Mouse (Mus musculus) limb, embryonic 15.5 days (tissue): ENCODE data around the gene Kirrel3. TPM values are rescaled to one million over a fixed set of nuclear protein-coding genes. Genes with fewer than 3 reads are reported as not detected.
A peak's percentile ranks its signal among the peaks of the same experiment; 100 is the strongest.

Experiments used
- ATAC-seq: fragments of 200-750 bp; cut with Nextera tagmentation; 2 replicates; pipeline ENCODE4 v1.8.0; 2017; ENCODE audit warnings: low read depth, moderate TSS enrichment; ENCODE audit not compliant: insufficient number of reproducible peaks, low FRiP score, low TSS enrichment
- H3K27ac ChIP-seq: fragments of 300-500 bp; sonication (generic); 2 replicates; pipeline ENCODE4 v1.5.1; 2015; ENCODE audit warnings: moderate library complexity, mild to moderate bottlenecking, inconsistent platforms
- H3K27me3 ChIP-seq: fragments of 300-500 bp; sonication (generic); 2 replicates; pipeline ENCODE4 v1.6.1; 2015; ENCODE audit warnings: inconsistent platforms
- H3K36me3 ChIP-seq: fragments of 300-500 bp; sonication (generic); 2 replicates; pipeline ENCODE4 v1.6.1; 2015; ENCODE audit warnings: inconsistent platforms
- H3K4me1 ChIP-seq: fragments of 300-500 bp; sonication (generic); 2 replicates; pipeline ENCODE4 v1.6.1; 2015; ENCODE audit warnings: inconsistent platforms
- H3K4me2 ChIP-seq: fragments of 300-500 bp; sonication (generic); 2 replicates; pipeline ENCODE4 v1.6.1; 2015; ENCODE audit warnings: mild to moderate bottlenecking, inconsistent platforms
- H3K4me3 ChIP-seq: fragments of 300-500 bp; sonication (generic); 2 replicates; pipeline ENCODE4 v1.5.1; 2015; ENCODE audit warnings: mild to moderate bottlenecking, inconsistent platforms
- H3K9ac ChIP-seq: fragments of 300-500 bp; sonication (generic); 2 replicates; pipeline ENCODE4 v1.6.1; 2015; ENCODE audit warnings: inconsistent platforms
- H3K9me3 ChIP-seq: fragments of 300-500 bp; sonication (generic); 2 replicates; pipeline ENCODE4 v1.6.1; 2016; ENCODE audit warnings: inconsistent platforms
- WGBS: fragments of 180-500 bp; shearing (Covaris S2); methylation state at CpG from one replicate; pipeline ENCODE4 v1.1.7; 2015; 5-methylcytosine and 5-hydroxymethylcytosine counted together
- polyA plus RNA-seq: library from polyadenylated mRNA; unstranded; fragments of >200 nt; fragmentation: Nextera tagmentation; extraction: Ambion mirVana; gene quantifications from 2 replicates; pipeline ENCODE4 v1.2.1, GENCODE M21; 2015

Kirrel3 gene
- polyA plus RNA-seq, 1 experiment from 2014 or later: 13.5 TPM

DNA sequence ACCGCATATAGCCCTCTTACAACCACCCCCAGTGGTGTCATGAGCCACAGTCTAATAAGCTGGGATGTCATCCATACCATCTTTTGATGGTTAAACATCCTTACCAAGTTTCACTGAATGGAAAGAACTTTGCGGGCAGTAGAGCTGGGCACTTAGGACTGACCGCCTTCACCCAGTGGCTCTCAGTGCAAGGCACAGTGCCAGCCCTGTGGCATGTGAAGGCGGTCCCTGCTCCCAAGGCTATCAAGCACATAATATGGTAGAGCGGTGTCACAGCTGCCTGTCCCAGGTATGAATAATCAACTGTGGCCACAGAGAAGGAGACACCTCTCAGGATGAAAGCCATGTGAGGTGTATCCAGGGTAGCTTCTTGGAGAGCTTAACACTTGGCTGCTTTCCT, 433.3 kb downstream of the Kirrel3 start:
- WGBS: 93% methylated on average over 5 of the region's 5 CpGs
- H3K4me1 ChIP-seq: no peaks in the 10 kb centered on the region
- no peak overlapping the region for H3K27ac ChIP-seq
- no peak overlapping the region for H3K9ac ChIP-seq
- H3K4me2 ChIP-seq: no peak overlapping the region
- no peaks in the 10 kb centered on the region for H3K36me3 ChIP-seq
- ATAC-seq: no peak
- no peaks in the 10 kb centered on the region for H3K27me3 ChIP-seq
- no peak overlapping the region for H3K4me3 ChIP-seq
- H3K9me3 ChIP-seq: no peaks in the 10 kb centered on the region

- Histone ChIP-seq H3K4me2 (no peak overlapping the region), H3K27ac (no peak overlapping the region), H3K36me3 (no peaks in the 10 kb centered on the region), H3K4me3 (no peak overlapping the region), H3K9me3 (no peaks in the 10 kb centered on the region), H3K4me1 (0 out of 2 replicates have a peak, but pooled peaks cover 2% of the 10 kb centered on the region), H3K9ac (no peak overlapping the region), H3K27me3 (no peaks in the 10 kb centered on the region)
- no peak for ATAC-seq
- 77% methylated on average over 3 of the region's 3 CpGs for WGBS
These were observed 434.4 kb downstream of the Kirrel3 start for GRCm38 (mm10) chr9:34920116-34920515.

GRCm38 (mm10) chr9:34921941-34922340, 436.2 kb downstream of the Kirrel3 start:
- no peaks in the 10 kb centered on the region for H3K9me3 ChIP-seq
- H3K4me2 ChIP-seq: no peak overlapping the region
- no peaks in the 10 kb centered on the region for H3K27me3 ChIP-seq
- no peak overlapping the region for H3K4me3 ChIP-seq
- H3K9ac ChIP-seq: no peak overlapping the region
- ATAC-seq: no peak
- 0 out of 2 replicates have a peak, but pooled peaks cover 2% of the 10 kb centered on the region for H3K4me1 ChIP-seq
- H3K36me3 ChIP-seq: no peaks in the 10 kb centered on the region
- 88% methylated on average over 1 of the region's 1 CpGs for WGBS
- no peak overlapping the region for H3K27ac ChIP-seq

DNA sequence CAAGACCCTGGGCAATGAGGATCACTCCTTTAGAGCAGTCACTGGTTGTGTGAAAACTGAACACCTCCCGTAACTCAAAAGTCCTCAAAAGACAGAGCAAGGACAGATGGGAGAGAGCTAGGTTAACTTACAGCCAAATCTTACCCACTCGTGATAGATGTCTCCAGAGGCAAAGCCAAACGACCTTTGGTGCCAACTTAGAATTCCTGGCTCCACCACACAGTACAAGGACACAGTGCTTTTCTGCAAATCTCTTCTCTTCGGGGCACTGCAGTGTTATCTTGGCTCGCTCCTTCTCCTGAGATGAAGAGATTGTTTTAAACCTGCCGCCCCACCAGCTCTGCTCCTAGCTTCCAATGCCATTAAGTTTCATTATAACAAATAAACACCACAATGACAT, 437.0 kb downstream of the Kirrel3 start:
- H3K9me3 ChIP-seq: no peaks in the 10 kb centered on the region
- H3K9ac ChIP-seq: no peak overlapping the region
- no peaks in the 10 kb centered on the region for H3K36me3 ChIP-seq
- H3K27ac ChIP-seq: no peak overlapping the region
- no peak overlapping the region for H3K4me2 ChIP-seq
- H3K4me3 ChIP-seq: no peak overlapping the region
- ATAC-seq: no peak
- 63% methylated on average over 6 of the region's 6 CpGs for WGBS
- 0 out of 2 replicates have a peak, but pooled peaks cover 2% of the 10 kb centered on the region for H3K4me1 ChIP-seq
- H3K27me3 ChIP-seq: no peaks in the 10 kb centered on the region

- peak; percentile 50; the same call in 1 of the 2 replicates for ATAC-seq
- Histone ChIP-seq H3K4me3 (no peak overlapping the region), H3K9me3 (no peaks in the 10 kb centered on the region), H3K27ac (no peak overlapping the region), H3K36me3 (no peaks in the 10 kb centered on the region), H3K4me2 (no peak overlapping the region), H3K9ac (no peak overlapping the region), H3K27me3 (no peaks in the 10 kb centered on the region), H3K4me1 (0 out of 2 replicates have a peak, but pooled peaks cover 2% of the 10 kb centered on the region)
- 44% methylated on average over 14 of the region's 14 CpGs for WGBS
These were observed 437.6 kb downstream of the Kirrel3 start for GRCm38 (mm10) chr9:34923134-34923931.

- Histone ChIP-seq H3K4me2 (no peak overlapping the region), H3K4me3 (no peak overlapping the region), H3K27ac (no peak overlapping the region), H3K4me1 (0 out of 2 replicates have a peak, but pooled peaks cover 2% of the 10 kb centered on the region), H3K9ac (no peak overlapping the region), H3K9me3 (no peaks in the 10 kb centered on the region), H3K36me3 (no peaks in the 10 kb centered on the region), H3K27me3 (no peaks in the 10 kb centered on the region)
- ATAC-seq: no peak
- WGBS: 75% methylated on average over 5 of the region's 5 CpGs
These were observed 439.9 kb downstream of the Kirrel3 start for GRCm38 (mm10) chr9:34925616-34926015.

DNA sequence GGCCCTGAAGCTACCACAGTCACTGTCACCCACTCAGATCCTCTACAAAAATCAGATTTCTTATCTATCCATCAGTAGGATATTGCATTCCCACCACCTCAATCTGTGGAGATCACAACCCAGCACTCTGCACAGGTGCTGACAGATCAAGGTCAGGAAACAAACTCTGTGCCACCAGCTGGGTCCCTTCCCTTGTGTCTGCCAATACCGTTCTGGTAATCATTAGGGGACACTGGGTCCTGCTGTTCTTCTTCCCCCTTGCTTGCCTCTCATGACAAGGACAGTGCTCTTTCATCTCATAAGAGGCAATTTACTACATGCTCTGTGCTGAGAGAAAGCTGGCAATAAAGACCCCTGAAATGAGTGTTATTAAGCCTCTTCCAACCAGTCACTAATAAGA, 444.7 kb downstream of the Kirrel3 start:
- Histone ChIP-seq H3K9ac (no peak overlapping the region), H3K4me1 (no peaks in the 10 kb centered on the region), H3K9me3 (no peaks in the 10 kb centered on the region), H3K27me3 (no peaks in the 10 kb centered on the region), H3K4me3 (no peak overlapping the region), H3K4me2 (no peak overlapping the region), H3K36me3 (no peaks in the 10 kb centered on the region), H3K27ac (no peak overlapping the region)
- 43% methylated on average over 1 of the region's 1 CpGs for WGBS
- ATAC-seq: no peak

DNA sequence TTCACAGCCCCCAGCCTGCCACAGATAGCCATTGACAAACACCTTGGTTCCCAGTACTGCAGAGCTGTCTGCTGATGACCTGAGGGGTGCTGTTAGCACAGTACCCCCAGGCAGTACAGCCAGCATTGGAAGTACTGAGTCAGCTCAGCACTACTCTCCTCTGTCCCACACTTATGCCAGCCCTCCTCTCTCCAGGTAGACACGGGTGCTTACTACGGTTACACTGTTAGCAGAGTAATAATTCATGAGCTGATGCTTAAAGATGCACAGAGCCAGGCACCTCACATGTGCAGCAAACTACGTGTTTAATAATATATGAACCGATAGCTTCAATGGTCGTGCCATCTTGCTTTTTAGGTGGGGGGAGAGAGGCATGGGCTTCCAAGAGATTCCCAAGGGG, 452.4 kb downstream of the Kirrel3 start:
- no peaks in the 10 kb centered on the region for H3K27me3 ChIP-seq
- no peak overlapping the region for H3K9ac ChIP-seq
- H3K4me2 ChIP-seq: no peak overlapping the region
- H3K36me3 ChIP-seq: 0 out of 2 replicates have a peak, but pooled peaks cover 2% of the 10 kb centered on the region
- WGBS: 87% methylated on average over 5 of the region's 5 CpGs
- no peaks in the 10 kb centered on the region for H3K9me3 ChIP-seq
- no peak overlapping the region for H3K4me3 ChIP-seq
- H3K4me1 ChIP-seq: no peaks in the 10 kb centered on the region
- no peak for ATAC-seq
- H3K27ac ChIP-seq: no peak overlapping the region

DNA sequence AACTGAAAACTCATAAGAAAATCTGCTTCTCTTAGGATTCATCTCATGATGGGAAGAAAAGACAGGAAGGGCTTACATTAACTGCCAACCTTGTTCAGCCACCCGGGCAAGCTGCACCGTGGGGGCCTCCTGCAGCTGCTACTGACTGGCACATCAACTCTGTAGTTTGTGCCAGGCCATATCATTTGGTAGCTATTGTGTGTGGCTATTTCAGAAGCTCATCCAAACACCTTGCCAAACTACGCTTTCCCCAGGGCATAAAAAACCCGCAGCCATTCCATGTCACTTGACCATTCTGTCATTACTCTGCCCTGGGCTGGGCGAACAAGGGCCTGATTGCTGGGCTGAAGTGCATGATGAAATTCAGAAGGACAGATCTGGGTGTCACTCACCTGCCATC, 453.9 kb downstream of the Kirrel3 start:
- Histone ChIP-seq H3K9ac (no peak overlapping the region), H3K9me3 (no peaks in the 10 kb centered on the region), H3K4me2 (no peak overlapping the region), H3K4me1 (no peaks in the 10 kb centered on the region), H3K4me3 (no peak overlapping the region), H3K36me3 (0 out of 2 replicates have a peak, but pooled peaks cover 2% of the 10 kb centered on the region), H3K27me3 (no peaks in the 10 kb centered on the region), H3K27ac (no peak overlapping the region)
- WGBS: 82% methylated on average over 5 of the region's 5 CpGs
- ATAC-seq: no peak

- no peak overlapping the region for H3K27ac ChIP-seq
- no peak overlapping the region for H3K4me2 ChIP-seq
- H3K4me3 ChIP-seq: no peak overlapping the region
- no peak overlapping the region for H3K9ac ChIP-seq
- no peaks in the 10 kb centered on the region; the same call in 1 of the 2 replicates for H3K4me1 ChIP-seq
- 0 out of 2 replicates have a peak, but pooled peaks cover 2% of the 10 kb centered on the region for H3K36me3 ChIP-seq
- no peaks in the 10 kb centered on the region for H3K27me3 ChIP-seq
- no peak for ATAC-seq
- H3K9me3 ChIP-seq: no peaks in the 10 kb centered on the region
- 79% methylated on average over 6 of the region's 6 CpGs for WGBS
These were observed 456.6 kb downstream of the Kirrel3 start for GRCm38 (mm10) chr9:34942122-34942831.

- Histone ChIP-seq H3K36me3 (0 out of 2 replicates have a peak, but pooled peaks cover 2% of the 10 kb centered on the region), H3K4me3 (no peak overlapping the region), H3K27ac (no peak overlapping the region), H3K9ac (no peak overlapping the region), H3K4me1 (no peaks in the 10 kb centered on the region; the same call in 1 of the 2 replicates), H3K27me3 (no peaks in the 10 kb centered on the region), H3K4me2 (no peak overlapping the region), H3K9me3 (no peaks in the 10 kb centered on the region)
- 87% methylated on average over 7 of the region's 7 CpGs for WGBS
- ATAC-seq: no peak
These were observed 457.3 kb downstream of the Kirrel3 start for GRCm38 (mm10) chr9:34942996-34943395.

- Histone ChIP-seq H3K36me3 (0 out of 2 replicates have a peak, but pooled peaks cover 2% of the 10 kb centered on the region), H3K9me3 (no peaks in the 10 kb centered on the region), H3K9ac (no peak overlapping the region), H3K4me1 (no peaks in the 10 kb centered on the region; the same call in 1 of the 2 replicates), H3K27me3 (no peaks in the 10 kb centered on the region), H3K4me3 (no peak overlapping the region), H3K27ac (no peak overlapping the region), H3K4me2 (no peak overlapping the region)
- no peak for ATAC-seq
- WGBS: 73% methylated on average over 9 of the region's 9 CpGs
These were observed 459.6 kb downstream of the Kirrel3 start for GRCm38 (mm10) chr9:34945301-34945700.
